22 mouse cellular contexts compared by ENCODE assay signal in genomic region chr15:79858979-79859378, GRCm38 (mm10). TPM values are rescaled to one million over a fixed set of nuclear protein-coding genes. Genes with fewer than 3 reads are reported as not detected.
"Had no signal": no experiment of that assay in that cellular context is flagged by ENCODE, and none has a peak within 500 bp of the region (broad histone marks: within the 10 kb centered on the region; RNA-seq: fewer than 3 reads in every experiment).

No protein-coding gene starts in this region.

- H3K9ac ChIP-seq: liver, postnatal 0 days; lung, embryonic 15.5 days; midbrain, embryonic 13.5 days; midbrain, embryonic 15.5 days; neural tube, embryonic 12.5 days; stomach, embryonic 15.5 days had no signal

- H3K9me3 ChIP-seq: lung, embryonic 15.5 days; megakaryocyte, embryonic 14.5 days; midbrain, embryonic 13.5 days; midbrain, embryonic 15.5 days; neural tube, embryonic 12.5 days; stomach, embryonic 15.5 days had no signal

- H3K4me2 ChIP-seq: lung, embryonic 15.5 days; midbrain, embryonic 11.5 days; midbrain, embryonic 13.5 days; midbrain, embryonic 15.5 days; neural tube, embryonic 12.5 days; stomach, embryonic 15.5 days had no signal

- ATAC-seq: liver, postnatal 0 days; lung, postnatal 0 days; midbrain, embryonic 13.5 days; midbrain, embryonic 15.5 days had no signal

- H3K4me1 ChIP-seq: lung, embryonic 15.5 days; midbrain, embryonic 13.5 days; midbrain, embryonic 15.5 days; neural tube, embryonic 12.5 days; stomach, embryonic 15.5 days had no signal

- H3K27me3 ChIP-seq: lung, embryonic 15.5 days; midbrain, embryonic 13.5 days; midbrain, embryonic 15.5 days; neural tube, embryonic 12.5 days; stomach, embryonic 15.5 days had no signal

- H3K36me3 ChIP-seq: lung, embryonic 15.5 days; midbrain, embryonic 13.5 days; midbrain, embryonic 15.5 days; neural tube, embryonic 12.5 days; stomach, embryonic 15.5 days had no signal

- H3K27ac ChIP-seq: lung, embryonic 15.5 days; macrophage; midbrain, embryonic 13.5 days; midbrain, embryonic 15.5 days; neural tube, embryonic 12.5 days; stomach, embryonic 15.5 days; stomach, postnatal 0 days had no signal

- H3K4me3 ChIP-seq: lung, embryonic 15.5 days; megakaryocyte, embryonic 14.5 days; midbrain, embryonic 13.5 days; midbrain, embryonic 15.5 days; neural tube, embryonic 12.5 days; stomach, embryonic 15.5 days had no signal

- DNase-seq: liver, postnatal 0 days; lung, adult 2 months; lung, postnatal 14 days; lung, postnatal 36 days; right cerebral cortex, postnatal 14 days; thymus, adult 2 months; thymus, postnatal 25 days; thymus, postnatal 4 days had no signal

RNA-seq across cellular contexts. Expression of gene Npcd, which starts 24.9 kb away (rescaled TPM):
- total RNA-seq: megakaryocyte progenitor cell, adult 5-6 weeks; monocyte, adult 5-6 weeks; neutrophil, adult 5-6 weeks had no signal
- polyA plus RNA-seq: liver, postnatal 0 days; lung, postnatal 0 days; macrophage; midbrain, embryonic 11.5 days; stomach, embryonic 15.5 days; stomach, postnatal 0 days; testis, adult 2 months had no signal

RNA-seq across cellular contexts. Expression of gene Nptxr, which starts 54.4 kb away (rescaled TPM):
- total RNA-seq: monocyte, adult 5-6 weeks had no signal
